Mouse (Mus musculus): ENCODE data around the gene Ssc4d. TPM values are rescaled to one million over a fixed set of nuclear protein-coding genes. Genes with fewer than 3 reads are reported as not detected.

The Ssc4d gene
- polyA plus RNA-seq (2014; fragmentation: Illumina TruSeq; extraction: RNeasy Lipid Tissue Mini Kit (QIAGEN cat#74804); ENCODE audit: low read depth, low replicate concordance) = 1.4 TPM

GRCm38 (mm10) chr5:135974365-135974764, at the start of gene Ssc4d:
Ssc4d (minus strand) TSS chr5:135974531.

GRCm38 (mm10) chr5:135994725-135995687, 20.7 kb upstream of the Ssc4d start, which contains the start of gene Dtx2:
Dtx2 (plus strand) TSS chr5:135994800.

GRCm38 (mm10) chr5:135979904-135980303, 5.6 kb upstream of the Ssc4d start, which contains the start of gene Zp3:
Zp3 (plus strand) TSS chr5:135980099.

GRCm38 (mm10) chr5:135934481-135935175, 39.7 kb downstream of the Ssc4d start, which contains the start of gene Ywhag:
Ywhag (minus strand) TSS chr5:135934616.

Other genes starting within 250 kb of the Ssc4d start
- gene Tmem120a, start 230.1 kb downstream of the Ssc4d start, polyA plus RNA-seq (2014; fragmentation: Illumina TruSeq; extraction: RNeasy Lipid Tissue Mini Kit (QIAGEN cat#74804); ENCODE audit: low read depth, low replicate concordance) = 5.4 TPM
- gene Styxl1, start 196.1 kb downstream of the Ssc4d start, polyA plus RNA-seq (2014; fragmentation: Illumina TruSeq; extraction: RNeasy Lipid Tissue Mini Kit (QIAGEN cat#74804); ENCODE audit: low read depth, low replicate concordance) = not detected
- 43.1 TPM for gene Mdh2, start 196.1 kb downstream of the Ssc4d start, polyA plus RNA-seq (2014; fragmentation: Illumina TruSeq; extraction: RNeasy Lipid Tissue Mini Kit (QIAGEN cat#74804); ENCODE audit: low read depth, low replicate concordance)
- 0.23 TPM for gene Srrm3, start 167.6 kb downstream of the Ssc4d start, polyA plus RNA-seq (2014; fragmentation: Illumina TruSeq; extraction: RNeasy Lipid Tissue Mini Kit (QIAGEN cat#74804); ENCODE audit: low read depth, low replicate concordance)
- gene Hspb1, start 86.6 kb downstream of the Ssc4d start, polyA plus RNA-seq (2014; fragmentation: Illumina TruSeq; extraction: RNeasy Lipid Tissue Mini Kit (QIAGEN cat#74804); ENCODE audit: low read depth, low replicate concordance) = 0.99 TPM
- gene Ywhag, start 39.9 kb downstream of the Ssc4d start, polyA plus RNA-seq (2014; fragmentation: Illumina TruSeq; extraction: RNeasy Lipid Tissue Mini Kit (QIAGEN cat#74804); ENCODE audit: low read depth, low replicate concordance) = 368 TPM
- gene Zp3, start 5.6 kb upstream of the Ssc4d start, polyA plus RNA-seq (2014; fragmentation: Illumina TruSeq; extraction: RNeasy Lipid Tissue Mini Kit (QIAGEN cat#74804); ENCODE audit: low read depth, low replicate concordance) = not detected
- gene Dtx2, start 20.3 kb upstream of the Ssc4d start, polyA plus RNA-seq (2014; fragmentation: Illumina TruSeq; extraction: RNeasy Lipid Tissue Mini Kit (QIAGEN cat#74804); ENCODE audit: low read depth, low replicate concordance) = 0.41 TPM
- gene Upk3b, start 64.0 kb upstream of the Ssc4d start, polyA plus RNA-seq (2014; fragmentation: Illumina TruSeq; extraction: RNeasy Lipid Tissue Mini Kit (QIAGEN cat#74804); ENCODE audit: low read depth, low replicate concordance) = 0.70 TPM
- not detected for gene Upk3bl, start 80.0 kb upstream of the Ssc4d start, polyA plus RNA-seq (2014; fragmentation: Illumina TruSeq; extraction: RNeasy Lipid Tissue Mini Kit (QIAGEN cat#74804); ENCODE audit: low read depth, low replicate concordance)
- gene Rasa4, start 109.4 kb upstream of the Ssc4d start, polyA plus RNA-seq (2014; fragmentation: Illumina TruSeq; extraction: RNeasy Lipid Tissue Mini Kit (QIAGEN cat#74804); ENCODE audit: low read depth, low replicate concordance) = 0.23 TPM
- gene Polr2j, start 142.1 kb upstream of the Ssc4d start, polyA plus RNA-seq (2014; fragmentation: Illumina TruSeq; extraction: RNeasy Lipid Tissue Mini Kit (QIAGEN cat#74804); ENCODE audit: low read depth, low replicate concordance) = 6.1 TPM
- gene Lrwd1, start 161.5 kb upstream of the Ssc4d start, polyA plus RNA-seq (2014; fragmentation: Illumina TruSeq; extraction: RNeasy Lipid Tissue Mini Kit (QIAGEN cat#74804); ENCODE audit: low read depth, low replicate concordance) = 0.47 TPM
- gene Alkbh4, start 161.6 kb upstream of the Ssc4d start, polyA plus RNA-seq (2014; fragmentation: Illumina TruSeq; extraction: RNeasy Lipid Tissue Mini Kit (QIAGEN cat#74804); ENCODE audit: low read depth, low replicate concordance) = 0.93 TPM
- gene Orai2, start 196.2 kb upstream of the Ssc4d start, polyA plus RNA-seq (2014; fragmentation: Illumina TruSeq; extraction: RNeasy Lipid Tissue Mini Kit (QIAGEN cat#74804); ENCODE audit: low read depth, low replicate concordance) = 0.82 TPM
- gene Prkrip1, start 224.4 kb upstream of the Ssc4d start, polyA plus RNA-seq (2014; fragmentation: Illumina TruSeq; extraction: RNeasy Lipid Tissue Mini Kit (QIAGEN cat#74804); ENCODE audit: low read depth, low replicate concordance) = 32.7 TPM